Mouse (Mus musculus): Measurements from ENCODE around the gene Colgalt2.
A peak's percentile ranks its signal among the peaks of the same experiment; 100 is the strongest.
"Not testable (repeated sequence)": the region's sequence is repeated elsewhere in the genome, so short reads cannot be mapped to it uniquely, and the experiment has no call there.

Colgalt2 gene

GRCm38 (mm10) chr1:152416306-152416904 is 16.8 kb downstream of the Colgalt2 start:
- DNase-seq (ENCODE audit: low spot score in 2 of 2) = no peak

GRCm38 (mm10) chr1:152417602-152418001 is 18.0 kb downstream of the Colgalt2 start:
- peak in 1 of 2 experiments; percentile 15 for DNase-seq (ENCODE audit: low spot score in 2 of 2)

GRCm38 (mm10) chr1:152422295-152422694 is 22.7 kb downstream of the Colgalt2 start:
- no peak for DNase-seq (ENCODE audit: low spot score in 2 of 2)

GRCm38 (mm10) chr1:152423052-152423451 is 23.4 kb downstream of the Colgalt2 start:
- no peak for DNase-seq (ENCODE audit: low spot score in 2 of 2)

- no peak for DNase-seq (ENCODE audit: low spot score in 2 of 2)
Measured at GRCm38 (mm10) chr1:152427912-152428581, 28.4 kb downstream of the Colgalt2 start.

GRCm38 (mm10) chr1:152429805-152430204 is 30.2 kb downstream of the Colgalt2 start:
- DNase-seq (ENCODE audit: low spot score in 2 of 2) = no peak

GRCm38 (mm10) chr1:152434166-152434565 is 34.5 kb downstream of the Colgalt2 start:
- no peak for DNase-seq (ENCODE audit: low spot score in 2 of 2)

GRCm38 (mm10) chr1:152437518-152437917 is 37.9 kb downstream of the Colgalt2 start:
- DNase-seq (ENCODE audit: low spot score in 2 of 2) = not testable (repeated sequence)

GRCm38 (mm10) chr1:152439408-152439807 is 39.8 kb downstream of the Colgalt2 start:
- DNase-seq (ENCODE audit: low spot score in 2 of 2) = no peak

GRCm38 (mm10) chr1:152439874-152440273 is 40.2 kb downstream of the Colgalt2 start:
- no peak for DNase-seq (ENCODE audit: low spot score in 2 of 2)

- DNase-seq (ENCODE audit: low spot score in 2 of 2) = no peak
Measured at GRCm38 (mm10) chr1:152444630-152445029, 45.0 kb downstream of the Colgalt2 start.

GRCm38 (mm10) chr1:152445925-152446324 is 46.3 kb downstream of the Colgalt2 start:
- DNase-seq (ENCODE audit: low spot score in 2 of 2) = no peak

GRCm38 (mm10) chr1:152454536-152454935 is 54.9 kb downstream of the Colgalt2 start:
- DNase-seq (ENCODE audit: low spot score in 2 of 2) = no peak

GRCm38 (mm10) chr1:152455275-152456243 is 55.9 kb downstream of the Colgalt2 start:
- DNase-seq (ENCODE audit: low spot score in 2 of 2) = no peak

GRCm38 (mm10) chr1:152456266-152456665 is 56.6 kb downstream of the Colgalt2 start:
- no peak for DNase-seq (ENCODE audit: low spot score in 2 of 2)

GRCm38 (mm10) chr1:152457596-152457995 is 58.0 kb downstream of the Colgalt2 start:
- no peak for DNase-seq (ENCODE audit: low spot score in 2 of 2)

GRCm38 (mm10) chr1:152458996-152459395 is 59.4 kb downstream of the Colgalt2 start:
- DNase-seq (ENCODE audit: low spot score in 2 of 2) = no peak

- no peak for DNase-seq (ENCODE audit: low spot score in 2 of 2)
Measured at GRCm38 (mm10) chr1:152460931-152461330, 61.3 kb downstream of the Colgalt2 start.

GRCm38 (mm10) chr1:152461814-152462213 is 62.2 kb downstream of the Colgalt2 start:
- DNase-seq (ENCODE audit: low spot score in 2 of 2) = no peak

- DNase-seq (ENCODE audit: low spot score in 2 of 2) = no peak
Measured at GRCm38 (mm10) chr1:152462348-152462747, 62.7 kb downstream of the Colgalt2 start.

- no peak for DNase-seq (ENCODE audit: low spot score in 2 of 2)
Measured at GRCm38 (mm10) chr1:152466280-152466679, 66.7 kb downstream of the Colgalt2 start.

GRCm38 (mm10) chr1:152468443-152468842 is 68.8 kb downstream of the Colgalt2 start:
- no peak for DNase-seq (ENCODE audit: low spot score in 2 of 2)

Data from urinary bladder, adult 18-20 months (tissue).